Mouse (Mus musculus) liver, embryonic 16.5 days (tissue): Measurements from ENCODE around the gene Dcaf4. TPM values are rescaled to one million over a fixed set of nuclear protein-coding genes. Genes with fewer than 3 reads are reported as not detected.

Experiments
- ATAC-seq: fragments of 200-750 bp; cut with Nextera tagmentation; 2 replicates; pipeline ENCODE4 v1.8.0; 2017; ENCODE audit warnings: low read depth, mild to moderate bottlenecking, moderate number of reproducible peaks, moderate library complexity
- H3K27ac ChIP-seq: fragments of 300-500 bp; sonication (generic); 2 replicates; pipeline ENCODE4 v1.5.1; 2014; ENCODE audit warnings: mild to moderate bottlenecking, low read length
- H3K27me3 ChIP-seq: fragments of 300-500 bp; sonication (generic); 2 replicates; pipeline ENCODE4 v1.6.1; 2014; ENCODE audit warnings: low read depth, low read length, mixed read lengths; ENCODE audit not compliant: control insufficient read depth, insufficient read depth
- H3K36me3 ChIP-seq: fragments of 300-500 bp; sonication (generic); 2 replicates; pipeline ENCODE4 v1.6.1; 2014; ENCODE audit warnings: mild to moderate bottlenecking; ENCODE audit not compliant: control insufficient read depth, insufficient read depth
- H3K4me1 ChIP-seq: fragments of 300-500 bp; sonication (generic); 2 replicates; pipeline ENCODE4 v1.6.1; 2014; ENCODE audit warnings: low read depth, low read length, mixed read lengths; ENCODE audit not compliant: control insufficient read depth
- H3K4me2 ChIP-seq: fragments of 300-500 bp; sonication (generic); 2 replicates; pipeline ENCODE4 v1.6.1; 2014; ENCODE audit warnings: low read depth, low read length, mixed read lengths
- H3K4me3 ChIP-seq: fragments of 300-500 bp; sonication (generic); 2 replicates; pipeline ENCODE4 v1.5.1; 2014; ENCODE audit warnings: low read depth, mild to moderate bottlenecking, low read length
- H3K9ac ChIP-seq: fragments of 300-500 bp; sonication (generic); 2 replicates; pipeline ENCODE4 v1.6.1; 2014; ENCODE audit warnings: low read depth, low read length
- H3K9me3 ChIP-seq: fragments of 300-500 bp; sonication (generic); replicated peaks from 2 replicates; pipeline ENCODE4 v1.6.1; 2016; ENCODE audit warnings: low read length; ENCODE audit not compliant: control insufficient read depth
- whole genome bisulfite sequencing: fragments of 180-500 bp; shearing (Covaris S2); extraction: QIAGEN DNeasy Blood & Tissue Kit; methylation state at CpG from one replicate; pipeline ENCODE4 v1.1.7; 2014; ENCODE audit not compliant: insufficient replicate concordance; 5-methylcytosine and 5-hydroxymethylcytosine counted together
- polyA plus RNA-seq: library from polyadenylated mRNA; unstranded; fragments of >200 nt; fragmentation: Nextera tagmentation; extraction: Ambion mirVana; gene quantifications from 2 replicates; pipeline ENCODE4 v1.2.1, GENCODE M21; 2015

Dcaf4 gene
- polyA plus RNA-seq, 1 experiment from 2014 or later: 18.3 TPM

DNA sequence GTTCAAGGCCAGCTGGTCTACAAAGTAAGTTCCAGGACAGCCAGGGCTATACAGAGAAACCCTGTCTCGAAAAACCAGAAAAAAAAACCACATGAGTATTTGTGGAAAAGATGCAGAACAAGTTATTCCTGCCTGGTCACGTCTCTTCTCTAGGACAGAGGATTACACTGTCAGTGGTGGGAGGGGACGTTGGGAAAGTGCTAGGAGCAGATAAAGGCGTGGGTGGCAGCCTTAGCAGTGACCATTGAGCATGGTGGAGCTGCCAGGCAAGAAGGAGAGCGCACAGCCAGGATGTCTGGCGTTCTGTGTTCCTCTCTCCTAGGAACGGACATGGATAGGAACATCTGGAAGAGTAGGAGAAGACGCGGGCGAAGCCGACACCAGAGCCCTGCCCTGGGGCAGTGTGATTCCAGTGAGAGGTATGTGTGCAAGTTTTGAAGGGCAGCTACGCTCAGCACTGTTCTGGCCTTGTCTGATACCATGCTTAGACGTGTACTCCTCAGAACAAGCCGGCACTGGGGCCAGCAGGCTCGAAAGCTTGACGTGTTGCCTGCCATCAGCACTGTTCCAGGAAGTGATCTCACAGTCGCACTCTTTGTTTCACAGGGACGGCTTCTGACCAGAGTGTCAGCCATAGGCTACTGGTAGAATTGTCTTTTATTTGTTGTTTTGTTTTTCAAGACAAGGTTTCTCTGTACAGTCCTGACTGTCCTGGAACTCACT is 5.7 kb downstream of the Dcaf4 start:
- H3K27ac ChIP-seq: peak overlapping the region; percentile 48

DNA sequence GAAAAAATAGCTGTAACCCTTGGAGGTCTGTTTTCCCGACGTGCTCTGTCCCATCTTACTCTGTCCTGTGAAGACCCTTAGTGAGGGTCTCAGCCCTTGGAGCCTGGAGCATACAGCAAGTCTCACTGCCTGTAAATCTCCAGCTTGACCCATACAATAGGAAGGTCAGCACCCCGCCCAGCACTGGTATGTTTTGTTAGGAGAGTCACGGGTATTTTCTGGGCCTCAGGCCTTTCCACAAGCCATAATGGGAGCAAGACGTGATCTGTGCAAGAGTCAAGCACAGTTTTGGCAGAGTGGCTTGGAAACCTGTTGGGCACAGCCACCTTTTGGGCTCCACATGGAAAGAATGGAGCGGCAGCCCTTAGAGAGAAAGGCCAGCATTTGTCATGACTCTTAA is 7.5 kb downstream of the Dcaf4 start:
- Histone ChIP-seq H3K9me3 (no peaks in the 10 kb centered on the region), H3K27ac (no peak overlapping the region), H3K4me1 (peaks cover 13% of the 10 kb centered on the region), H3K36me3 (no peaks in the 10 kb centered on the region), H3K9ac (no peak overlapping the region), H3K4me2 (no peak overlapping the region), H3K27me3 (no peaks in the 10 kb centered on the region), H3K4me3 (no peak overlapping the region)
- ATAC-seq: no peak
- 83% methylated on average over 6 of the region's 6 CpGs for WGBS

More for the DNA sequence above, 5.7 kb downstream of the Dcaf4 start:
- Histone ChIP-seq H3K4me1 (peaks cover 19% of the 10 kb centered on the region), H3K9ac (no peak overlapping the region; the same call in 1 of the 2 replicates), H3K27me3 (no peaks in the 10 kb centered on the region), H3K4me3 (0 out of 2 replicates have a peak overlapping the region, but pooled peaks have one; percentile 8), H3K4me2 (peak overlapping the region; percentile 25; the same call in 1 of the 2 replicates), H3K9me3 (no peaks in the 10 kb centered on the region), H3K36me3 (no peaks in the 10 kb centered on the region)
- WGBS: 56% methylated on average over 18 of the region's 18 CpGs
- peak; percentile 81 for ATAC-seq

DNA sequence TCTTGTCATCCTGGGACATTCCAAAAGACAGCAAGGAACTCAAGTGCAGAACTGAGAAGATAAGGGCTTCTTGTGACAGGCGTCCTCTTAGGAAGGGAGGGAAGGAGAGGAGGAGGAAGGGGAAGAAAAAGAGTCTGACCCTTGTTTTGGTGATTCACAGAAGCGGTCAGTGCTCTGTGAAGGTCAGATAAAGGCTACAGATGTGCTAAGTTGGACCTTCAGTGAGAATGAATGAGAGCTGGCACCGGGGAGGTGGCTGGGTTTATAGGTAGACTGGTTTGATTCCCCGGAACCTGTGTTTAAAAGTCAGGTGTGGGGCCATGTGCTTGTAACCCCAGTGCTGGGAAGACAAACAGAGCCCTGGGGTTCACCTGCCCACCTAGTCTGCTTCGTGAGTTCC is 8.4 kb downstream of the Dcaf4 start:
- ATAC-seq: no peak
- Histone ChIP-seq H3K9me3 (no peaks in the 10 kb centered on the region), H3K9ac (no peak overlapping the region), H3K27ac (no peak overlapping the region), H3K4me3 (no peak overlapping the region), H3K4me2 (no peak overlapping the region), H3K36me3 (no peaks in the 10 kb centered on the region), H3K4me1 (peaks cover 13% of the 10 kb centered on the region), H3K27me3 (no peaks in the 10 kb centered on the region)
- 70% methylated on average over 5 of the region's 5 CpGs for WGBS

DNA sequence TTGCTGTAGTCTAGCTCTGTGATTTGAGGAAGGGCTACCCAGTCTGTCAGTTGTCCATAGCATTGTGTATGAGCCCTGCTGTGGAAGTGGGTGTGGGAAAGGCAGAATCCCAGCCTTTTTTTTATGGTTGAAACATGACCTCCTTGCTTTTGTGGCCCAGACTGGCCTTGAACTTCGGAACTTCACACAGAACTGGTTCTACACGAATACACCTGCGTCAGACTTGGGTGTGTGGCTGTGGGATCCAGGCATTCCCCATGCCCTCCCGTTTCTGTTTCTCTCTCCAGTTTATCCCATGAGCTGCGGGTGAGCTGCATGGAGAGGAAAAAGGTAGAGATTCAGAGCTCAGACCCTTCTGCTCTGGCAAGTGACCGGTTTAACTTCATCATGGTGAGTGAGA is 11.7 kb downstream of the Dcaf4 start:
- Histone ChIP-seq H3K4me2 (no peak overlapping the region), H3K27ac (no peak overlapping the region), H3K9ac (no peak overlapping the region), H3K27me3 (no peaks in the 10 kb centered on the region), H3K4me3 (no peak overlapping the region), H3K9me3 (no peaks in the 10 kb centered on the region), H3K4me1 (no peaks in the 10 kb centered on the region), H3K36me3 (no peaks in the 10 kb centered on the region)
- WGBS: 77% methylated on average over 6 of the region's 6 CpGs
- no peak for ATAC-seq

DNA sequence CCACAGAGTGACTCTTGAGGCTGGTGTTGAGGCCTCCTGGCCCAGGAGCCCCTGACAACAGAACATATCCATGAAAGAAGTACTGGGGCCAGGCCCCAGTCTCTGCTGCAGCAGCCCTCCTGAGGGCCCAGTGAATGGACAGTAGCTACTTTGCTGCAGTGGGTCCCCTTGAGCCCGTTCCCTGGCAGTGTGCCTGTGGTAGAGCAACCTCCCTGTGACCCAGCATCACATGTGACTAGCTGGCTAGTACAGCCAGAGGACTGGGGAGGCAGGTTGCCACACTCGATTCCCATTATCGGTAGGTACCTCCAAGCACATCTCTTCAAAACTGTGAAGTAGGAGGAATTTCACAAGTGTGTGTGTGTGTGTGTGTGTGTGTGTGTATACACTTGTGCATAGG is 12.7 kb downstream of the Dcaf4 start:
- Histone ChIP-seq H3K4me2 (no peak overlapping the region), H3K9ac (no peak overlapping the region), H3K27ac (no peak overlapping the region), H3K9me3 (no peaks in the 10 kb centered on the region), H3K4me3 (no peak overlapping the region), H3K27me3 (no peaks in the 10 kb centered on the region), H3K4me1 (no peaks in the 10 kb centered on the region), H3K36me3 (no peaks in the 10 kb centered on the region)
- 78% methylated on average over 3 of the region's 3 CpGs for WGBS
- no peak for ATAC-seq

DNA sequence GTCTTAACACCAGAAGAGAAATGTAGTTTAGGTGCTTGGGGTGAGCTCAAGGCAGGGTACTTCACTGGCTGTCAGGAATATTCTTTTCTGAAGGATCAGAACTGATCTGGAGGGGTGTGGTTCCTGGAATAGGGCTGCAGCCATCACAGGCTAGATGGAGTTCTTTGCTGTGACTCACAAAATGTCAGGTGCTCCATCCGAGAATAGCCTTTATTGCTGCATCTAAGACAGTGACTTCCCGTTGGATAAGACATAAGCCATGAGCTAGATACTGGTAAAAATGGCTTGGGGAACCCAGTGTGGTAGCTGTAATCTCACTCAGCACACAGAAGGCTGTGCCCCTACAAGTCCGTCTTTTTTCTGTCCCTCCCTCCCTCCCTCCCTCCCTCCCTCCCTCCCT is 13.9 kb downstream of the Dcaf4 start:
- Histone ChIP-seq H3K9ac (no peak overlapping the region), H3K9me3 (no peaks in the 10 kb centered on the region), H3K4me2 (no peak overlapping the region), H3K4me1 (no peaks in the 10 kb centered on the region), H3K27ac (no peak overlapping the region), H3K27me3 (no peaks in the 10 kb centered on the region), H3K4me3 (no peak overlapping the region), H3K36me3 (no peaks in the 10 kb centered on the region)
- WGBS: 51% methylated on average over 3 of the region's 3 CpGs
- no peak for ATAC-seq

DNA sequence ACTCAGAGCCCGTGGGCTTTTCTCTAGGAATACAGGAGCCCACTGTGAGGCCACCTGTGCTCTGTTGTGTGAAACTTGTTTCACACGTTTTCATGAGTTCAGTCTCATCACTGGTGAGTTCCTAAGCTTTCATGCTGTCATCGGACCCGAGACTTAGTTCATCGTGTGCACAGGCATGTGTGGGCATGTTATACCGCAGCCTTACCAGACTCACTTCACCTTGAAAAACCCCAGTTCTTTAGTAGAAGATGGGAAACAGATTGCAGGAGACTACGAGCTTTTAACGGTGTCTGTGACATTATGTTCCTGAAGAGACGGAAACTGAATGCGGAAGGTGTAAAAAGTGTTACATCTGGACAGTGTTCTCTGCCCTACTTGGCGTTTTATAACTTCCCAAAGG is 15.2 kb downstream of the Dcaf4 start:
- H3K36me3 ChIP-seq: no peaks in the 10 kb centered on the region
- H3K4me1 ChIP-seq: no peaks in the 10 kb centered on the region
- no peaks in the 10 kb centered on the region for H3K27me3 ChIP-seq
- no peak overlapping the region for H3K4me3 ChIP-seq
- no peak for ATAC-seq
- no peak overlapping the region for H3K4me2 ChIP-seq
- no peak overlapping the region for H3K9ac ChIP-seq
- H3K9me3 ChIP-seq: no peaks in the 10 kb centered on the region
- no peak overlapping the region for H3K27ac ChIP-seq
- WGBS: 77% methylated on average over 11 of the region's 11 CpGs

DNA sequence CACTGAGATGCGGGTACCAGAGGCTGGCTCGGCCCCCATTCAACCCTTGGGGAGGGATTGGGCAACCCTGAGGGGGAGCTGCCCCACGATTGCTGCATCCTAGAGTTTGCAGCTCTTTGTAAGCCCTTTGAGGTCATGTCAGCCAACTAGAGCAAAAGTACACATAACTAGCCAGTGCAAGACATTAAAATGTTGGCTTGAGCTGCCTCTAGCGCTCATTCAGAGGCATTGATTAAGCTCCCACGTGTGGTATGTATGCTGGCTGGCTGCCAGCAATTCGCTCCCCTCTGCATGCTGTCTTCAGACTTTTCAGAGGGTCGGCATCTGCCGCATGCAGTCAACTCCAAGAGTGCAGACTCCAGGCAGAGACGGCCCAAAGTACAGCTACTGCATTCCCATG is 15.8 kb downstream of the Dcaf4 start:
- Histone ChIP-seq H3K9me3 (no peaks in the 10 kb centered on the region), H3K27ac (no peak overlapping the region), H3K4me2 (no peak overlapping the region), H3K4me3 (no peak overlapping the region), H3K27me3 (no peaks in the 10 kb centered on the region), H3K4me1 (no peaks in the 10 kb centered on the region), H3K36me3 (no peaks in the 10 kb centered on the region), H3K9ac (no peak overlapping the region)
- 67% methylated on average over 9 of the region's 9 CpGs for WGBS
- no peak for ATAC-seq

DNA sequence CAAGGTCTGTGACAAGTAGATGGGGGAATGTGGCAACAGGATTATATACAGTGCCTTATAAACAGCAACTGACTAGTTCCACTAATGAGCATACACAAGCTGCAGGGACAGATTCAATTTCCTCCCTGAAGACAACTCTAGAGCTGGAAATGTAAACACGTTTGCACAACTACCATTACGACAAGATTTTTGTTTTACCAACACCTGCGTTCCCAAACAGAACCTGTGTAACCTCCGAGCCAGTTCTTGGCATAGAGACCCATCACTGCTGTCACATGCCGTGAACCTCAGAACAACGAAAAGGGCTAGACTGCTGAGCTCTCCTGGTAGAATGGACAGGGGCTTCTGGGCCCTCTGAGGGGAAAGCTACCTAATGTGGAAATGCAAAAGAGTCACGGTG is 23.7 kb downstream of the Dcaf4 start:
- no peak overlapping the region for H3K9ac ChIP-seq
- no peak overlapping the region for H3K4me3 ChIP-seq
- no peak overlapping the region for H3K27ac ChIP-seq
- no peaks in the 10 kb centered on the region for H3K4me1 ChIP-seq
- no peaks in the 10 kb centered on the region for H3K27me3 ChIP-seq
- H3K4me2 ChIP-seq: no peak overlapping the region
- no peaks in the 10 kb centered on the region for H3K9me3 ChIP-seq
- H3K36me3 ChIP-seq: peaks cover 12% of the 10 kb centered on the region
- ATAC-seq: 0 out of 2 replicates have a peak, but pooled peaks have one; percentile 11
- 67% methylated on average over 7 of the region's 7 CpGs for WGBS
